Mouse (Mus musculus) liver, embryonic 11.5 days (tissue): ENCODE results near the gene Sh3glb1. TPM values are rescaled to one million over a fixed set of nuclear protein-coding genes. Genes with fewer than 3 reads are reported as not detected.

Source experiments
- ATAC-seq: fragments of 200-750 bp; cut with Nextera tagmentation; replicated peaks from 2 replicates; pipeline ENCODE4 v1.8.0; 2017; ENCODE audit warnings: moderate number of reproducible peaks, mild to moderate bottlenecking, moderate TSS enrichment, moderate library complexity; ENCODE audit not compliant: low FRiP score
- DNase-seq: peaks from one replicate; pipeline ENCODE4 v3.0.0-alpha.2; 2017; ENCODE audit warnings: low spot score
- H3K27ac ChIP-seq: fragments of 300-500 bp; sonication (generic); 2 replicates; pipeline ENCODE4 v1.5.1; 2014; ENCODE audit warnings: mild to moderate bottlenecking, low read depth, low read length, control low read depth
- H3K27me3 ChIP-seq: fragments of 300-500 bp; sonication (generic); replicated peaks from 2 replicates; pipeline ENCODE4 v1.6.1; 2014; ENCODE audit warnings: low read length, mixed read lengths; ENCODE audit not compliant: control insufficient read depth, insufficient read depth
- H3K36me3 ChIP-seq: fragments of 300-500 bp; sonication (generic); 2 replicates; pipeline ENCODE4 v1.6.1; 2014; ENCODE audit warnings: mild to moderate bottlenecking, low read length, moderate library complexity, mixed read lengths; ENCODE audit not compliant: control insufficient read depth, insufficient read depth
- H3K4me1 ChIP-seq: fragments of 300-500 bp; sonication (generic); replicated peaks from 2 replicates; pipeline ENCODE4 v1.6.1; 2014; ENCODE audit warnings: low read length, mixed read lengths; ENCODE audit not compliant: control insufficient read depth, insufficient read depth
- H3K4me2 ChIP-seq: fragments of 300-500 bp; sonication (generic); 2 replicates; pipeline ENCODE4 v1.6.1; 2014; ENCODE audit warnings: mild to moderate bottlenecking, control low read depth, moderate library complexity
- H3K4me3 ChIP-seq: fragments of 300-500 bp; sonication (generic); 2 replicates; pipeline ENCODE4 v1.5.1; 2014; ENCODE audit warnings: low read depth, low read length, control low read depth
- H3K9ac ChIP-seq: fragments of 300-500 bp; sonication (generic); 2 replicates; pipeline ENCODE4 v1.6.1; 2014; ENCODE audit warnings: low read depth, low read length, control low read depth
- H3K9me3 ChIP-seq: fragments of 300-500 bp; sonication (generic); 2 replicates; pipeline ENCODE4 v1.6.1; 2016; ENCODE audit warnings: low read length, inconsistent platforms, mixed read lengths; ENCODE audit not compliant: control insufficient read depth
- WGBS: fragments of 180-500 bp; shearing (Covaris S2); extraction: QIAGEN DNeasy Blood & Tissue Kit; methylation state at CpG from one replicate; pipeline ENCODE4 v1.1.7; 2014; 5-methylcytosine and 5-hydroxymethylcytosine counted together
- polyA plus RNA-seq: library from polyadenylated mRNA; unstranded; fragments of >200 nt; fragmentation: Nextera tagmentation; extraction: Ambion mirVana; gene quantifications from 2 replicates; pipeline ENCODE4 v1.2.1, GENCODE M21; 2014

Gene Sh3glb1
- polyA plus RNA-seq, 1 experiment from 2014 or later: 100 TPM

GRCm38 (mm10) chr3:144687618-144688017 is 32.5 kb downstream of the Sh3glb1 start:
- Histone ChIP-seq H3K9me3 (no peaks in the 10 kb centered on the region), H3K4me1 (peaks cover 21% of the 10 kb centered on the region), H3K9ac (no peak overlapping the region), H3K27me3 (no peaks in the 10 kb centered on the region), H3K4me3 (no peak overlapping the region), H3K4me2 (no peak overlapping the region), H3K27ac (no peak overlapping the region), H3K36me3 (no peaks in the 10 kb centered on the region)
- ATAC-seq: no peak
- DNase-seq: no peak
- 92% methylated on average over 9 of the region's 9 CpGs for WGBS

- DNase-seq (no peak), ATAC-seq (no peak)
- WGBS: 81% methylated on average over 5 of the region's 5 CpGs
- Histone ChIP-seq H3K4me3 (no peak overlapping the region), H3K27ac (no peak overlapping the region), H3K9ac (no peak overlapping the region), H3K36me3 (no peaks in the 10 kb centered on the region), H3K27me3 (no peaks in the 10 kb centered on the region), H3K9me3 (no peaks in the 10 kb centered on the region), H3K4me1 (peaks cover 36% of the 10 kb centered on the region), H3K4me2 (no peak overlapping the region)
Measured at GRCm38 (mm10) chr3:144686146-144686545, 34.0 kb downstream of the Sh3glb1 start.

- DNase-seq: no peak
- Histone ChIP-seq H3K27me3 (no peaks in the 10 kb centered on the region), H3K9ac (0 out of 2 replicates have a peak overlapping the region, but pooled peaks have one; percentile 39), H3K4me1 (peaks cover 37% of the 10 kb centered on the region), H3K36me3 (no peaks in the 10 kb centered on the region), H3K9me3 (no peaks in the 10 kb centered on the region), H3K4me3 (no peak overlapping the region), H3K4me2 (peak overlapping the region; percentile 8), H3K27ac (peak overlapping the region; percentile 68)
- peak; percentile 87 for ATAC-seq
- WGBS: 58% methylated on average over 12 of the region's 12 CpGs
Measured at GRCm38 (mm10) chr3:144683136-144683814, 36.9 kb downstream of the Sh3glb1 start.

GRCm38 (mm10) chr3:144681542-144681941 is 38.6 kb downstream of the Sh3glb1 start:
- no peak for DNase-seq
- H3K27ac ChIP-seq: peak overlapping the region; percentile 29; the same call in 1 of the 2 replicates
- 54% methylated on average over 5 of the region's 5 CpGs for WGBS

GRCm38 (mm10) chr3:144679701-144680159 is 40.4 kb downstream of the Sh3glb1 start:
- no peak overlapping the region for H3K4me2 ChIP-seq
- no peak overlapping the region for H3K9ac ChIP-seq
- H3K4me1 ChIP-seq: peaks cover 37% of the 10 kb centered on the region
- no peaks in the 10 kb centered on the region for H3K27me3 ChIP-seq
- no peak for DNase-seq
- H3K4me3 ChIP-seq: no peak overlapping the region
- ATAC-seq: no peak
- 72% methylated on average over 8 of the region's 8 CpGs for WGBS
- no peak overlapping the region for H3K27ac ChIP-seq
- H3K9me3 ChIP-seq: no peaks in the 10 kb centered on the region
- H3K36me3 ChIP-seq: no peaks in the 10 kb centered on the region

More at GRCm38 (mm10) chr3:144681542-144681941, 38.6 kb downstream of the Sh3glb1 start:
- Histone ChIP-seq H3K27me3 (no peaks in the 10 kb centered on the region), H3K9ac (no peak overlapping the region), H3K4me2 (no peak overlapping the region), H3K4me3 (no peak overlapping the region), H3K36me3 (no peaks in the 10 kb centered on the region), H3K9me3 (no peaks in the 10 kb centered on the region), H3K4me1 (peaks cover 37% of the 10 kb centered on the region)
- ATAC-seq: peak; percentile 59

- H3K9me3 ChIP-seq: no peaks in the 10 kb centered on the region
- H3K4me1 ChIP-seq: peaks cover 34% of the 10 kb centered on the region
- no peak for DNase-seq
- no peaks in the 10 kb centered on the region for H3K27me3 ChIP-seq
- no peak overlapping the region for H3K4me3 ChIP-seq
- WGBS: 50% methylated on average over 4 of the region's 4 CpGs
- no peaks in the 10 kb centered on the region for H3K36me3 ChIP-seq
- no peak overlapping the region for H3K9ac ChIP-seq
- H3K4me2 ChIP-seq: no peak overlapping the region
- no peak overlapping the region for H3K27ac ChIP-seq
- no peak for ATAC-seq
Measured at GRCm38 (mm10) chr3:144679137-144679536, 41.0 kb downstream of the Sh3glb1 start.

- Histone ChIP-seq H3K4me3 (no peak overlapping the region), H3K27me3 (no peaks in the 10 kb centered on the region), H3K36me3 (no peaks in the 10 kb centered on the region), H3K9ac (no peak overlapping the region), H3K27ac (no peak overlapping the region), H3K4me1 (peaks cover 22% of the 10 kb centered on the region), H3K9me3 (no peaks in the 10 kb centered on the region), H3K4me2 (no peak overlapping the region)
- WGBS: 88% methylated on average over 6 of the region's 6 CpGs
- ATAC-seq (no peak), DNase-seq (no peak)
Measured at GRCm38 (mm10) chr3:144677751-144678150, 42.4 kb downstream of the Sh3glb1 start.

- Histone ChIP-seq H3K4me1 (peaks cover 17% of the 10 kb centered on the region), H3K36me3 (no peaks in the 10 kb centered on the region), H3K4me2 (no peak overlapping the region), H3K27me3 (no peaks in the 10 kb centered on the region), H3K9ac (no peak overlapping the region), H3K4me3 (no peak overlapping the region), H3K9me3 (no peaks in the 10 kb centered on the region), H3K27ac (no peak overlapping the region)
- ATAC-seq: no peak
- peak; percentile 17 for DNase-seq
- 87% methylated on average over 9 of the region's 9 CpGs for WGBS
Measured at GRCm38 (mm10) chr3:144676249-144676648, 43.9 kb downstream of the Sh3glb1 start.

- peaks cover 42% of the 10 kb centered on the region for H3K4me1 ChIP-seq
- WGBS: 56% methylated on average over 8 of the region's 8 CpGs
- H3K36me3 ChIP-seq: no peaks in the 10 kb centered on the region
- no peak overlapping the region for H3K4me3 ChIP-seq
- ATAC-seq (no peak), DNase-seq (no peak)
- no peaks in the 10 kb centered on the region for H3K9me3 ChIP-seq
- no peaks in the 10 kb centered on the region for H3K27me3 ChIP-seq
- peak overlapping the region; percentile 38; the same call in 1 of the 2 replicates for H3K4me2 ChIP-seq
- no peak overlapping the region for H3K27ac ChIP-seq
- H3K9ac ChIP-seq: no peak overlapping the region
Measured at GRCm38 (mm10) chr3:144672016-144672415, 48.1 kb downstream of the Sh3glb1 start.
